Mouse (Mus musculus) neutrophil, adult 83 days (primary cell): ENCODE measurements around the gene Svs1. TPM values are rescaled to one million over a fixed set of nuclear protein-coding genes. Genes with fewer than 3 reads are reported as not detected.

Source experiments
- total RNA-seq, 2 experiments: library from RNA; stranded (reverse); gene quantifications; one replicate each; pipeline ENCODE4 v1.2.4; 2023

Gene Svs1
- total RNA-seq = not detected

GRCm38 (mm10) chr6:48986444-48986990 is at the start of gene Svs1:
TSS of gene Svs1 (plus strand) at chr6:48986861.

DNA sequence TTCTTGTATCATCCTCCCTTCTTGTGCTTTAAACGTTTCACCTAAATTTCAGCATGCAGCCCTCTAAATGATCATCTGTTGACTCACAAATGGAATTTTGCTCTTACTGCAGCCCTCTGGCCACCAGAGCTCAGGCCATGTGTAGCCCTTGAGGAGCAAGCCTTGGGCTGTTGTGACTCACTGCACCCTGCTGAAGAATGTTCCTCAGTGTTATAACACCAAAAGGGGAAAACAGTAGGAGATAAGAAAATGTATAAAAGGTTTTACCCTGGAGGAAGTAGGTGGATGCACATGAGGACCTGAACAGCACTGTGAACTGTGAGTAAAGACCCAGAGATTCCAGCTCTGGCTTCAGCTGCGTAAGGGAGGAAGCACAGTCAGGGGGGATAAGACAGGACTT is 12.0 kb upstream of the Svs1 start, which contains the start of gene Doxl2:
Gene Doxl2, plus strand, starts transcription at position 301 of the 400 bp plus-strand sequence.

DNA sequence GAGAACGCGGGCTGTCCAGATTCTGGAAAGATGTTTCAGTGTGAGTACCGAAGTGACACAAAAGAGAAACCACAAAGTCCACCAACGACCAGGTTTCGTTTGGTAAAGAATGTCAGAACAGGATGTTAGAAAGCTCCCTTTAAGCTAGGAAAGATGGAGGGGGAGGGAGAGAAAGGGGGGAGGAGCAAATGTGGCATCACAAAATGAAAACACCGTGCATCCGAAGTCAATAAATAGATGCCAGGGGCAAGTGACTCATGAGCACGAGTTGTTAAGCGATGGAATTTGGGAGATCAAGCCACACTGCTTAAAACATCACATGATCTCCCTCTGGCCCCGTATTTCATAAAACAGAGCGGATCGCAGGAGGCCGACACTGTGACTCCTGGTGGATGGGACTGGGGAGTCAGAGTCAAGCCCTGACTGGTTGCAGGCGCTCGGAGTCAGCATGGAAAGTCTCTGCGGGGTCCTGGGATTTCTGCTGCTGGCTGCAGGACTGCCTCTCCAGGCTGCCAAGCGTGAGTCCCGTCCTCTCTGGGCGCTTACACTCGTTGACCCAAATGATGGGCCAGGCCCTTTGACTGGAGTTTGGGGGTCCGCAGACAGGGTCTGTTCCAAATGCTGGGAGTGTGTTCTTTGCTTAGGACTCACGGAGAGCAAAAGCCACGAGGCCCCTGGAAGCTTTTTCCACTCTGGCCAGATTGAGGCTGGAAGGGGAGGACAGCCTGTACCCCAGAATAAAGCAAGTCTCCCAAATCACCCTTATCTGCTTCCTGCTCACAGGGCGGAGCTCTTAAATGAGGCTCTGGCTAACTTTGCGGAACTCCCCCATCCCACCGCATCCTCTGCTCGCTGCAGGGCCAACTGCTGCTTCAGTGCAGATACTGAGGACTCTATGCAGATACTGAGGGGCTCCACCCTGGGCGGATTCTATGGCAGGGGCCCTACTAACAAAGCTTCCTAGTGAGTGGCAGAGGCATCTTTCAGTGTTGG is 49.9 kb downstream of the Svs1 start, which contains the start of gene Gpnmb:
Gene Gpnmb, plus strand, starts transcription at position 272 of the 993 bp plus-strand sequence.

Other genes with a start within 250 kb of the Svs1 start
- 1 to 10 TPM in 1 of 2 experiments, under 1 TPM in 1; 0.60 to 1.3 TPM for gene Gimap1, start 247.8 kb upstream of the Svs1 start, total RNA-seq
- under 1 TPM; 0.46 to 0.99 TPM for gene Gimap5, start 240.7 kb upstream of the Svs1 start, total RNA-seq
- gene Gimap3, start 216.0 kb upstream of the Svs1 start, total RNA-seq = under 1 TPM; 0.24 to 0.38 TPM
- 10 to 100 TPM in 1 of 2 experiments, 1 to 10 TPM in 1; 5.1 to 14.1 TPM for gene Tmem176a, start 145.9 kb upstream of the Svs1 start, total RNA-seq
- 10 to 100 TPM; 20.6 to 27.0 TPM for gene Tmem176b, start 145.4 kb upstream of the Svs1 start, total RNA-seq
- gene Aoc1, start 114.0 kb upstream of the Svs1 start, total RNA-seq = not detected
- gene 1600015I10Rik, start 57.0 kb upstream of the Svs1 start, total RNA-seq = not detected
- gene Doxl2, start 11.9 kb upstream of the Svs1 start, total RNA-seq = not detected
- gene Gpnmb, start 49.7 kb downstream of the Svs1 start, total RNA-seq = under 1 TPM; 0.24 to 0.61 TPM
- 10 to 100 TPM; 16.1 to 20.9 TPM for gene Malsu1, start 86.9 kb downstream of the Svs1 start, total RNA-seq
- gene Igf2bp3, start 228.1 kb downstream of the Svs1 start, total RNA-seq = under 1 TPM in 1 of 2 experiments, not detected in 1; 0.13 TPM